Mouse (Mus musculus): ENCODE measurements around the gene Ppp1r21.

DNA sequence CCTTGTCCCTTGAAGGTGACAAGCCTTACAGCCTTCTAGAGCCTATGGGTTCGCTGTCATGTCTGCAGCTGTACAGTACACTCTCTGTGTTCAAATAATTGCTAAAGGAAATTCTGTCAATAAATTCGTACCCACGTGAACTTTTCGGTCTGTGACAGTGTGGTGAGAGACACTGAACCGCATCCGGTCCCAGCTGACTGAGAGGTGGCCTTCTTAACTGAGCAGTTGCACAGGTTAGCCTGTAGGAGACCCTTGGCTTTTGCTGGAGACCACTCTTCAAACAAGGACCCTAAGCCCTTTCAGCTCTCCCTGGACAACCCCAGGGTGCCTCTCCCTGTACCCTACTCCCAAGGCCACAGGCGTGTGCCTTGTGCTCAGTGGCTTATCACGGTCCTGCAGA, 58.3 kb downstream of the Ppp1r21 start:
- TF ChIP-seq POLR2A (IDR thresholded peaks at IDR 0.05; ENCODE audit: insufficient read depth, low read depth, low read length): no peak
- no peak for TF ChIP-seq CTCF (IDR thresholded peaks at IDR 0.05; ENCODE audit: insufficient read depth, low read depth, low read length)
